Mouse (Mus musculus) lung, embryonic 16.5 days (tissue): Measurements from ENCODE around the gene Lcn3. TPM values are rescaled to one million over a fixed set of nuclear protein-coding genes. Genes with fewer than 3 reads are reported as not detected.
"Not testable (repeated sequence)": the region's sequence is repeated elsewhere in the genome, so short reads cannot be mapped to it uniquely, and the experiment has no call there.

Experiments used
- ATAC-seq: fragments of 200-750 bp; cut with Nextera tagmentation; 2 replicates; pipeline ENCODE4 v1.8.0; 2017; ENCODE audit warnings: low read depth, mild to moderate bottlenecking, moderate library complexity
- H3K27ac ChIP-seq: fragments of 300-500 bp; sonication (generic); 2 replicates; pipeline ENCODE4 v1.5.1; 2014; ENCODE audit warnings: mild to moderate bottlenecking, control low read depth, low read length
- H3K27me3 ChIP-seq: fragments of 300-500 bp; sonication (generic); 2 replicates; pipeline ENCODE4 v1.6.1; 2014; ENCODE audit warnings: low read depth, low read length, mixed read lengths; ENCODE audit not compliant: control insufficient read depth, insufficient read depth
- H3K36me3 ChIP-seq: fragments of 300-500 bp; sonication (generic); 2 replicates; pipeline ENCODE4 v1.6.1; 2014; ENCODE audit warnings: low read length; ENCODE audit not compliant: control insufficient read depth, insufficient read depth
- H3K4me1 ChIP-seq: fragments of 300-500 bp; sonication (generic); replicated peaks from 2 replicates; pipeline ENCODE4 v1.6.1; 2014; ENCODE audit warnings: low read length, mixed read lengths; ENCODE audit not compliant: control insufficient read depth, insufficient read depth
- H3K4me2 ChIP-seq: fragments of 300-500 bp; sonication (generic); 2 replicates; pipeline ENCODE4 v1.6.1; 2014; ENCODE audit warnings: low read depth, low read length, control low read depth
- H3K4me3 ChIP-seq: fragments of 300-500 bp; sonication (generic); 2 replicates; pipeline ENCODE4 v1.5.1; 2014; ENCODE audit warnings: mild to moderate bottlenecking, low read length, control low read depth
- H3K9ac ChIP-seq: fragments of 300-500 bp; sonication (generic); 2 replicates; pipeline ENCODE4 v1.6.1; 2014; ENCODE audit warnings: low read length, control low read depth
- H3K9me3 ChIP-seq: fragments of 300-500 bp; sonication (generic); 2 replicates; pipeline ENCODE4 v1.6.1; 2016; ENCODE audit warnings: low read length; ENCODE audit not compliant: control insufficient read depth
- WGBS: fragments of 180-500 bp; shearing (Covaris S2); extraction: QIAGEN DNeasy Blood & Tissue Kit; methylation state at CpG from one replicate; pipeline ENCODE4 v1.1.7; 2014; 5-methylcytosine and 5-hydroxymethylcytosine counted together
- polyA plus RNA-seq: library from polyadenylated mRNA; unstranded; fragments of >200 nt; fragmentation: Nextera tagmentation; extraction: Ambion mirVana; gene quantifications from 2 replicates; pipeline ENCODE4 v1.2.1, GENCODE M21; 2015

The Lcn3 gene
- polyA plus RNA-seq, 1 experiment from 2014 or later, result not detected

GRCm38 (mm10) chr2:25798065-25798464, 32.7 kb downstream of the Lcn3 start:
- no peak overlapping the region for H3K4me2 ChIP-seq
- H3K27me3 ChIP-seq, result no peaks in the 10 kb centered on the region
- no peak overlapping the region for H3K4me3 ChIP-seq
- no peaks in the 10 kb centered on the region for H3K4me1 ChIP-seq
- H3K36me3 ChIP-seq, result no peaks in the 10 kb centered on the region
- 49% methylated on average over 5 of the region's 5 CpGs for WGBS
- H3K27ac ChIP-seq, result no peak overlapping the region
- no peaks in the 10 kb centered on the region for H3K9me3 ChIP-seq
- no peak overlapping the region for H3K9ac ChIP-seq
- ATAC-seq, result no peak

- no peak for ATAC-seq
- Histone ChIP-seq H3K36me3 (no peaks in the 10 kb centered on the region), H3K4me1 (no peaks in the 10 kb centered on the region)
Measured at GRCm38 (mm10) chr2:25811711-25812110, 46.3 kb downstream of the Lcn3 start.

GRCm38 (mm10) chr2:25813364-25813763, 48.0 kb downstream of the Lcn3 start:
- no peaks in the 10 kb centered on the region for H3K36me3 ChIP-seq
- no peaks in the 10 kb centered on the region for H3K4me1 ChIP-seq
- no peaks in the 10 kb centered on the region for H3K9me3 ChIP-seq
- 75% methylated on average over 5 of the region's 5 CpGs for WGBS
- no peak for ATAC-seq
- H3K4me2 ChIP-seq, result no peak overlapping the region
- no peak overlapping the region for H3K9ac ChIP-seq
- H3K4me3 ChIP-seq, result no peak overlapping the region
- no peaks in the 10 kb centered on the region for H3K27me3 ChIP-seq
- H3K27ac ChIP-seq, result no peak overlapping the region

More at GRCm38 (mm10) chr2:25811711-25812110, 46.3 kb downstream of the Lcn3 start:
- WGBS, result 55% methylated on average over 2 of the region's 2 CpGs
- no peak overlapping the region for H3K9ac ChIP-seq
- no peak overlapping the region for H3K27ac ChIP-seq
- no peak overlapping the region for H3K4me3 ChIP-seq
- no peaks in the 10 kb centered on the region for H3K27me3 ChIP-seq
- no peak overlapping the region for H3K4me2 ChIP-seq
- no peaks in the 10 kb centered on the region for H3K9me3 ChIP-seq

GRCm38 (mm10) chr2:25815748-25816147, 50.4 kb downstream of the Lcn3 start, which contains the start of gene Glt6d1:
Gene Glt6d1 (minus strand): TSS chr2:25815848.
- H3K4me2 ChIP-seq, H3K27ac ChIP-seq, H3K9ac ChIP-seq, H3K4me1 ChIP-seq, H3K36me3 ChIP-seq, ATAC-seq, H3K27me3 ChIP-seq, H3K9me3 ChIP-seq, H3K4me3 ChIP-seq: not testable (repeated sequence)
- 63% methylated on average over 1 of the region's 1 CpGs for WGBS

Other genes with a start within 250 kb of the Lcn3 start
- 38.2 and 39.1 TPM in 2 replicates for gene Traf2, start 218.6 kb upstream of the Lcn3 start, polyA plus RNA-seq
- 319 and 355 TPM in 2 replicates for gene Edf1, start 207.7 kb upstream of the Lcn3 start, polyA plus RNA-seq
- 3.1 and 8.2 TPM in 2 replicates for gene Mamdc4, start 190.7 kb upstream of the Lcn3 start, polyA plus RNA-seq
- 164 and 167 TPM in 2 replicates for gene Phpt1, start 190.3 kb upstream of the Lcn3 start, polyA plus RNA-seq
- gene Ajm1, start 183.8 kb upstream of the Lcn3 start, polyA plus RNA-seq, result 0.21 TPM in 1 of 2 replicates, not detected in the other
- 60.7 and 61.8 TPM in 2 replicates for gene Rabl6, start 157.0 kb upstream of the Lcn3 start, polyA plus RNA-seq
- gene Ccdc183, start 147.9 kb upstream of the Lcn3 start, polyA plus RNA-seq, result 0.14 and 0.15 TPM in 2 replicates
- gene Tmem141, start 143.6 kb upstream of the Lcn3 start, polyA plus RNA-seq, result 30.5 and 35.6 TPM in 2 replicates
- 3.5 and 10.6 TPM in 2 replicates for gene Fcna, start 137.5 kb upstream of the Lcn3 start, polyA plus RNA-seq
- gene Lcn8, start 112.4 kb upstream of the Lcn3 start, polyA plus RNA-seq, result 0.33 TPM in 1 of 2 replicates, not detected in the other
- not detected in 2 replicates for gene Lcn5, start 107.6 kb upstream of the Lcn3 start, polyA plus RNA-seq
- not detected in 2 replicates for gene Lcn6, start 88.8 kb upstream of the Lcn3 start, polyA plus RNA-seq
- not detected in 2 replicates for gene Lcn10, start 82.8 kb upstream of the Lcn3 start, polyA plus RNA-seq
- not detected in 2 replicates for gene Obp2a, start 65.5 kb upstream of the Lcn3 start, polyA plus RNA-seq
- 60.2 and 63.4 TPM in 2 replicates for gene Bmyc, start 58.8 kb upstream of the Lcn3 start, polyA plus RNA-seq
- gene Obp2b, start 28.6 kb upstream of the Lcn3 start, polyA plus RNA-seq, result not detected in 2 replicates
- not detected in 2 replicates for gene Lcn11, start 11.4 kb downstream of the Lcn3 start, polyA plus RNA-seq
- gene Gm13539, start 16.7 kb downstream of the Lcn3 start, polyA plus RNA-seq, result not detected in 2 replicates
- not detected in 2 replicates for gene Glt6d1, start 50.3 kb downstream of the Lcn3 start, polyA plus RNA-seq
- gene Lcn9, start 57.6 kb downstream of the Lcn3 start, polyA plus RNA-seq, result not detected in 2 replicates
- not detected in 2 replicates for gene Sohlh1, start 81.7 kb downstream of the Lcn3 start, polyA plus RNA-seq
- gene Kcnt1, start 98.2 kb downstream of the Lcn3 start, polyA plus RNA-seq, result 0.24 and 0.46 TPM in 2 replicates
- gene Camsap1, start 217.7 kb downstream of the Lcn3 start, polyA plus RNA-seq, result 5.6 and 5.8 TPM in 2 replicates